Comparison of ENCODE assay signal across 9 mouse cellular contexts in the genomic region with DNA sequence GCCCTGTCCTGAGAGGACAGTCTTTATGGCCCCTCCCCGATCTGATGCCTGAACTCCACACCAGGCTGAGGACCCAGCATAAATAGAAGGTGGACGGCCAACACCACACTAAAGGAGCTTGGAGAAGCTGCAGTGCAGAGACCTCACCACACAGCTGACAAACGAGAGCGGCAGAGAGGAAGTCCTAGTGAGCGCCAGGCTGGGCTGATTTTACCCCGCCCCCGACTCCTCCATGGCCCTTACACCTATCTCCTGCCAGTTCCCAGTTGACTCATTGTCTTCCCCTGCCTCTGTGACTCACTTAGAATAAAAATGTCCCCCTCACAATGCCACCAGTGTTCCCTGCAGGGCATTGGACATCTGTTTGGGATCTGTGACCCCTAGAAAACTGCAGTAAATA. TPM values are rescaled to one million over a fixed set of nuclear protein-coding genes. Genes with fewer than 3 reads are reported as not detected.
DNase-seq lines count a peak whose midpoint lies in the region; ATAC-seq lines count a peak whose summit lies in the region.
"Had no signal": no experiment of that assay in that cellular context is flagged by ENCODE, and none has a peak within 500 bp of the region (broad histone marks: within the 10 kb centered on the region; RNA-seq: fewer than 3 reads in every experiment).

No protein-coding gene starts in this region.

- peaks cover 22 to 27% of the 10 kb centered on the region in 2 experiments for H3K4me1 ChIP-seq in heart, embryonic 14.5 days (ENCODE audit: control insufficient read depth in 2 of 2, insufficient read depth in 2 of 2, low read length in 2 of 2)
- peaks cover 23% of the 10 kb centered on the region for H3K4me1 ChIP-seq in heart, embryonic 11.5 days (ENCODE audit: control insufficient read depth, insufficient read depth, low read length)
- peaks cover 31% of the 10 kb centered on the region for H3K4me1 ChIP-seq in limb, embryonic 10.5 days

- ATAC-seq in heart, embryonic 14.5 days (ENCODE audit: insufficient number of reproducible peaks, insufficient read depth, low FRiP score, low read depth), result no peak
- no peak for ATAC-seq in heart, embryonic 11.5 days (replicated peaks; ENCODE audit: insufficient number of reproducible peaks, low FRiP score, low TSS enrichment)

- H3K9me3 ChIP-seq in heart, embryonic 14.5 days (ENCODE audit: control insufficient read depth, low read length), result no peaks in the 10 kb centered on the region
- no peaks in the 10 kb centered on the region for H3K9me3 ChIP-seq in heart, embryonic 11.5 days (replicated peaks; ENCODE audit: control insufficient read depth, low read length)
- no peaks in the 10 kb centered on the region for H3K9me3 ChIP-seq in limb, embryonic 10.5 days (replicated peaks)

- 0 out of 2 replicates have a peak overlapping the region, but pooled peaks have one; percentile 4 for H3K4me2 ChIP-seq in heart, embryonic 14.5 days (ENCODE audit: low read length)
- H3K4me2 ChIP-seq in heart, embryonic 11.5 days, result no peak overlapping the region

- peak; percentile 16 to 57 for DNase-seq in urinary bladder, postnatal 4 days (ENCODE audit: low spot score in 2 of 2)
- no peak for DNase-seq in urinary bladder, adult 2 months (ENCODE audit: low spot score)
- DNase-seq in limb, embryonic 10.5 days (ENCODE audit: low spot score), result peak; percentile 31
- no peak for DNase-seq in cerebellum, adult 8-10 months
- DNase-seq in gastrocnemius, adult 18-20 months (ENCODE audit: low spot score), result no peak
- DNase-seq in kidney, adult 9 months, result no peak

- no peak overlapping the region for H3K4me3 ChIP-seq in heart, embryonic 14.5 days (ENCODE audit: control insufficient read depth in 1 of 2, insufficient read depth in 1 of 2, low read depth in 1 of 2, low read length in 2 of 2)
- no peak overlapping the region for H3K4me3 ChIP-seq in heart, embryonic 11.5 days (ENCODE audit: low read depth, low read length)
- no peak overlapping the region for H3K4me3 ChIP-seq in limb, embryonic 10.5 days

- WGBS in heart, embryonic 14.5 days, result 22% methylated on average over 7 of the region's 7 CpGs
- 24% methylated on average over 7 of the region's 7 CpGs for WGBS in heart, embryonic 11.5 days (ENCODE audit: insufficient replicate concordance)
- WGBS in limb, embryonic 10.5 days, result 50% methylated on average over 7 of the region's 7 CpGs

- no peak overlapping the region for H3K9ac ChIP-seq in heart, embryonic 14.5 days (ENCODE audit: low read length)
- H3K9ac ChIP-seq in heart, embryonic 11.5 days (ENCODE audit: low read depth, low read length), result no peak overlapping the region

- H3K36me3 ChIP-seq in heart, embryonic 14.5 days (ENCODE audit: control insufficient read depth, insufficient read depth, low read length), result no peaks in the 10 kb centered on the region
- H3K36me3 ChIP-seq in heart, embryonic 11.5 days (ENCODE audit: control insufficient read depth, insufficient read depth, low read length), result no peaks in the 10 kb centered on the region
- no peaks in the 10 kb centered on the region for H3K36me3 ChIP-seq in limb, embryonic 10.5 days

- no peaks in the 10 kb centered on the region; the same call in 1 of the 2 replicates for H3K27me3 ChIP-seq in heart, embryonic 14.5 days (ENCODE audit: control insufficient read depth, insufficient read depth, low read length)
- H3K27me3 ChIP-seq in heart, embryonic 11.5 days (ENCODE audit: control insufficient read depth, insufficient read depth, low read length), result no peaks in the 10 kb centered on the region
- peaks cover 21% of the 10 kb centered on the region; the same call in 1 of the 2 replicates for H3K27me3 ChIP-seq in limb, embryonic 10.5 days (ENCODE audit: low read depth, poor library complexity, severe bottlenecking)

- no peak overlapping the region for H3K27ac ChIP-seq in heart, embryonic 14.5 days (replicated peaks in 1 of 2; ENCODE audit: control insufficient read depth in 1 of 2, insufficient read depth in 1 of 2, low read depth in 2 of 2, low read length in 2 of 2)
- H3K27ac ChIP-seq in heart, embryonic 11.5 days (ENCODE audit: low read depth, low read length), result no peak overlapping the region
- H3K27ac ChIP-seq in limb, embryonic 10.5 days, result no peak overlapping the region

RNA-seq across cellular contexts. Expression of a gene that starts 13.6 kb away (rescaled TPM):
- polyA plus RNA-seq in heart, embryonic 14.5 days (2014; fragmentation: Nextera tagmentation; extraction: Ambion mirVana), result not detected in 2 replicates
- polyA plus RNA-seq in heart, embryonic 11.5 days (2014; fragmentation: Nextera tagmentation; extraction: Ambion mirVana), result not detected in 2 replicates
- not detected in 2 replicates for polyA plus RNA-seq in urinary bladder, adult 2 months (2012; rRNA removed)
- not detected in 2 replicates for polyA plus RNA-seq in limb, embryonic 10.5 days (2016; fragmentation: Nextera tagmentation; extraction: Ambion mirVana)
- total RNA-seq in gastrocnemius, adult 18-20 months (2021), result not detected
- total RNA-seq: left cerebral cortex, postnatal 25 days had no signal

RNA-seq across cellular contexts. Expression of a gene that starts 44.1 kb away (rescaled TPM):
- polyA plus RNA-seq in heart, embryonic 14.5 days (2014; fragmentation: Nextera tagmentation; extraction: Ambion mirVana), result not detected in 2 replicates
- polyA plus RNA-seq in heart, embryonic 11.5 days (2014; fragmentation: Nextera tagmentation; extraction: Ambion mirVana), result not detected in 2 replicates
- polyA plus RNA-seq in urinary bladder, adult 2 months (2012; rRNA removed), result not detected in 2 replicates
- polyA plus RNA-seq in limb, embryonic 10.5 days (2016; fragmentation: Nextera tagmentation; extraction: Ambion mirVana), result not detected in 2 replicates
- not detected for total RNA-seq in gastrocnemius, adult 18-20 months (2021)

RNA-seq across cellular contexts. Expression of a gene that starts 59.3 kb away (rescaled TPM):
- polyA plus RNA-seq in heart, embryonic 14.5 days (2014; fragmentation: Nextera tagmentation; extraction: Ambion mirVana), result 28.0 and 33.5 TPM in 2 replicates
- 21.9 and 24.7 TPM in 2 replicates for polyA plus RNA-seq in heart, embryonic 11.5 days (2014; fragmentation: Nextera tagmentation; extraction: Ambion mirVana)
- polyA plus RNA-seq in urinary bladder, adult 2 months (2012; rRNA removed), result 43.4 and 52.5 TPM in 2 replicates
- polyA plus RNA-seq in limb, embryonic 10.5 days (2016; fragmentation: Nextera tagmentation; extraction: Ambion mirVana), result 10.5 and 13.3 TPM in 2 replicates
- total RNA-seq in gastrocnemius, adult 18-20 months (2021), result 100 to 1,000 TPM; 163 to 166 TPM

Comparison
In these comparisons a context has a peak if more than half of its experiments do, and no peak if none do; other contexts are left out.
1. DNase-seq: peak in urinary bladder, postnatal 4 days (2 of 2) and limb, embryonic 10.5 days (single experiment); none in urinary bladder, adult 2 months (single experiment), cerebellum, adult 8-10 months (single experiment), gastrocnemius, adult 18-20 months (single experiment) and kidney, adult 9 months (single experiment).